Mouse (Mus musculus): ENCODE data around the gene Fgf11. TPM values are rescaled to one million over a fixed set of nuclear protein-coding genes. Genes with fewer than 3 reads are reported as not detected.

Fgf11 gene
- polyA plus RNA-seq (2014; fragmentation: Nextera tagmentation; extraction: Ambion mirVana): 1.5 and 2.5 TPM in 2 replicates

- peak within 1 kb of the TSS; percentile 73 for H3K9ac ChIP-seq (ENCODE audit: low read depth, low read length)
- ATAC-seq (replicated peaks; ENCODE audit: insufficient number of reproducible peaks, low FRiP score, low TSS enrichment): no peak
- 1% methylated on average over 33 of the region's 33 CpGs for WGBS (ENCODE audit: insufficient replicate concordance)
- no peaks in the 10 kb centered on the region for H3K9me3 ChIP-seq (replicated peaks; ENCODE audit: control insufficient read depth, low read length)
- H3K27me3 ChIP-seq (ENCODE audit: control insufficient read depth, insufficient read depth, low read length): peaks cover 67% of the 10 kb centered on the region
- peak within 1 kb of the TSS; percentile 68 for H3K27ac ChIP-seq (ENCODE audit: low read depth, low read length)
- H3K4me3 ChIP-seq (ENCODE audit: low read depth, low read length): peak within 1 kb of the TSS; percentile 47
- H3K4me2 ChIP-seq: peak within 1 kb of the TSS; percentile 98
- H3K36me3 ChIP-seq (ENCODE audit: control insufficient read depth, insufficient read depth, low read length): no peaks in the 10 kb centered on the region
- H3K4me1 ChIP-seq (ENCODE audit: control insufficient read depth, insufficient read depth, low read length): peaks cover 38% of the 10 kb centered on the region
Observed at GRCm38 (mm10) chr11:69801379-69801977, at the start of gene Fgf11. TSS of gene Fgf11 (minus strand) at chr11:69801857.

- Histone ChIP-seq H3K4me2 (no peak overlapping the region), H3K4me3 (ENCODE audit: low read depth, low read length) (no peak overlapping the region), H3K27ac (ENCODE audit: low read depth, low read length) (no peak overlapping the region), H3K9ac (ENCODE audit: low read depth, low read length) (no peak overlapping the region), H3K27me3 (ENCODE audit: control insufficient read depth, insufficient read depth, low read length) (peaks cover under 1% of the 10 kb centered on the region), H3K9me3 (replicated peaks; ENCODE audit: control insufficient read depth, low read length) (no peaks in the 10 kb centered on the region), H3K36me3 (ENCODE audit: control insufficient read depth, insufficient read depth, low read length) (peaks cover 13% of the 10 kb centered on the region; the same call in 1 of the 2 replicates), H3K4me1 (ENCODE audit: control insufficient read depth, insufficient read depth, low read length) (peaks cover 22% of the 10 kb centered on the region; the same call in 1 of the 2 replicates)
- no peak for ATAC-seq (replicated peaks; ENCODE audit: insufficient number of reproducible peaks, low FRiP score, low TSS enrichment)
- WGBS (ENCODE audit: insufficient replicate concordance): 81% methylated on average over 8 of the region's 8 CpGs
Observed at GRCm38 (mm10) chr11:69850754-69851153, 49.1 kb upstream of the Fgf11 start.

- WGBS (ENCODE audit: insufficient replicate concordance): 93% methylated on average over 15 of the region's 15 CpGs
- peaks cover 13% of the 10 kb centered on the region; the same call in 1 of the 2 replicates for H3K36me3 ChIP-seq (ENCODE audit: control insufficient read depth, insufficient read depth, low read length)
Observed at GRCm38 (mm10) chr11:69849884-69850283, 48.2 kb upstream of the Fgf11 start.

GRCm38 (mm10) chr11:69849128-69849527 lies 47.5 kb upstream of the Fgf11 start:
- Histone ChIP-seq H3K9me3 (replicated peaks; ENCODE audit: control insufficient read depth, low read length) (no peaks in the 10 kb centered on the region), H3K9ac (ENCODE audit: low read depth, low read length) (no peak overlapping the region), H3K36me3 (ENCODE audit: control insufficient read depth, insufficient read depth, low read length) (peaks cover 13% of the 10 kb centered on the region; the same call in 1 of the 2 replicates), H3K4me2 (no peak overlapping the region; the same call in 1 of the 2 replicates), H3K4me1 (ENCODE audit: control insufficient read depth, insufficient read depth, low read length) (peaks cover 15% of the 10 kb centered on the region), H3K4me3 (ENCODE audit: low read depth, low read length) (no peak overlapping the region), H3K27me3 (ENCODE audit: control insufficient read depth, insufficient read depth, low read length) (no peaks in the 10 kb centered on the region), H3K27ac (ENCODE audit: low read depth, low read length) (no peak overlapping the region)
- ATAC-seq (replicated peaks; ENCODE audit: insufficient number of reproducible peaks, low FRiP score, low TSS enrichment): no peak
- WGBS (ENCODE audit: insufficient replicate concordance): 79% methylated on average over 9 of the region's 9 CpGs

More at GRCm38 (mm10) chr11:69849884-69850283, 48.2 kb upstream of the Fgf11 start:
- H3K9me3 ChIP-seq (replicated peaks; ENCODE audit: control insufficient read depth, low read length): no peaks in the 10 kb centered on the region
- no peak overlapping the region for H3K9ac ChIP-seq (ENCODE audit: low read depth, low read length)
- no peak overlapping the region for H3K4me2 ChIP-seq
- ATAC-seq (replicated peaks; ENCODE audit: insufficient number of reproducible peaks, low FRiP score, low TSS enrichment): no peak
- no peaks in the 10 kb centered on the region; the same call in 1 of the 2 replicates for H3K27me3 ChIP-seq (ENCODE audit: control insufficient read depth, insufficient read depth, low read length)
- no peak overlapping the region for H3K4me3 ChIP-seq (ENCODE audit: low read depth, low read length)
- peaks cover 18% of the 10 kb centered on the region for H3K4me1 ChIP-seq (ENCODE audit: control insufficient read depth, insufficient read depth, low read length)
- H3K27ac ChIP-seq (ENCODE audit: low read depth, low read length): no peak overlapping the region

GRCm38 (mm10) chr11:69848021-69848420 lies 46.4 kb upstream of the Fgf11 start:
- peaks cover 13% of the 10 kb centered on the region; the same call in 1 of the 2 replicates for H3K36me3 ChIP-seq (ENCODE audit: control insufficient read depth, insufficient read depth, low read length)
- 0 out of 2 replicates have a peak overlapping the region, but pooled peaks have one; percentile 74 for H3K4me3 ChIP-seq (ENCODE audit: low read depth, low read length)
- ATAC-seq (replicated peaks; ENCODE audit: insufficient number of reproducible peaks, low FRiP score, low TSS enrichment): no peak
- H3K27ac ChIP-seq (ENCODE audit: low read depth, low read length): no peak overlapping the region
- H3K9me3 ChIP-seq (replicated peaks; ENCODE audit: control insufficient read depth, low read length): no peaks in the 10 kb centered on the region
- peak overlapping the region; percentile 89 for H3K4me2 ChIP-seq
- WGBS (ENCODE audit: insufficient replicate concordance): 96% methylated on average over 6 of the region's 6 CpGs
- peaks cover 15% of the 10 kb centered on the region for H3K4me1 ChIP-seq (ENCODE audit: control insufficient read depth, insufficient read depth, low read length)
- no peaks in the 10 kb centered on the region for H3K27me3 ChIP-seq (ENCODE audit: control insufficient read depth, insufficient read depth, low read length)
- no peak overlapping the region for H3K9ac ChIP-seq (ENCODE audit: low read depth, low read length)

- Histone ChIP-seq H3K27me3 (ENCODE audit: control insufficient read depth, insufficient read depth, low read length) (no peaks in the 10 kb centered on the region), H3K36me3 (ENCODE audit: control insufficient read depth, insufficient read depth, low read length) (peaks cover 13% of the 10 kb centered on the region; the same call in 1 of the 2 replicates), H3K4me1 (ENCODE audit: control insufficient read depth, insufficient read depth, low read length) (peaks cover 15% of the 10 kb centered on the region), H3K4me3 (ENCODE audit: low read depth, low read length) (peak overlapping the region; percentile 74), H3K9ac (ENCODE audit: low read depth, low read length) (peak overlapping the region; percentile 92), H3K9me3 (replicated peaks; ENCODE audit: control insufficient read depth, low read length) (no peaks in the 10 kb centered on the region), H3K27ac (ENCODE audit: low read depth, low read length) (peak overlapping the region; percentile 90), H3K4me2 (peak overlapping the region; percentile 89)
- ATAC-seq (replicated peaks; ENCODE audit: insufficient number of reproducible peaks, low FRiP score, low TSS enrichment): peak; percentile 39
- 12% methylated on average over 37 of the region's 37 CpGs for WGBS (ENCODE audit: insufficient replicate concordance)
Observed at GRCm38 (mm10) chr11:69846738-69847688, 45.4 kb upstream of the Fgf11 start.

GRCm38 (mm10) chr11:69846198-69846680 lies 44.6 kb upstream of the Fgf11 start, which contains the start of gene Plscr3:
TSS of gene Plscr3 (plus strand) at chr11:69846376.
- peak within 1 kb of the TSS; percentile 74 for H3K4me3 ChIP-seq (ENCODE audit: low read depth, low read length)
- H3K4me1 ChIP-seq (ENCODE audit: control insufficient read depth, insufficient read depth, low read length): peaks cover 15% of the 10 kb centered on the region
- H3K9me3 ChIP-seq (replicated peaks; ENCODE audit: control insufficient read depth, low read length): no peaks in the 10 kb centered on the region
- no peaks in the 10 kb centered on the region for H3K27me3 ChIP-seq (ENCODE audit: control insufficient read depth, insufficient read depth, low read length)
- peak within 1 kb of the TSS; percentile 89 for H3K4me2 ChIP-seq
- H3K27ac ChIP-seq (ENCODE audit: low read depth, low read length): peak within 1 kb of the TSS; percentile 90
- peak; percentile 91 for ATAC-seq (replicated peaks; ENCODE audit: insufficient number of reproducible peaks, low FRiP score, low TSS enrichment)
- H3K9ac ChIP-seq (ENCODE audit: low read depth, low read length): peak within 1 kb of the TSS; percentile 92
- H3K36me3 ChIP-seq (ENCODE audit: control insufficient read depth, insufficient read depth, low read length): peaks cover 11% of the 10 kb centered on the region; the same call in 1 of the 2 replicates
- under 1% methylated on average over 36 of the region's 38 CpGs for WGBS (ENCODE audit: insufficient replicate concordance)

- peaks cover 28% of the 10 kb centered on the region for H3K4me1 ChIP-seq (ENCODE audit: control insufficient read depth, insufficient read depth, low read length)
- no peaks in the 10 kb centered on the region for H3K9me3 ChIP-seq (replicated peaks; ENCODE audit: control insufficient read depth, low read length)
- H3K4me2 ChIP-seq: peak overlapping the region; percentile 91
- H3K4me3 ChIP-seq (ENCODE audit: low read depth, low read length): peak overlapping the region; percentile 70
- 1% methylated on average over 7 of the region's 7 CpGs for WGBS (ENCODE audit: insufficient replicate concordance)
- peaks cover 34% of the 10 kb centered on the region for H3K27me3 ChIP-seq (ENCODE audit: control insufficient read depth, insufficient read depth, low read length)
- no peaks in the 10 kb centered on the region for H3K36me3 ChIP-seq (ENCODE audit: control insufficient read depth, insufficient read depth, low read length)
- H3K9ac ChIP-seq (ENCODE audit: low read depth, low read length): peak overlapping the region; percentile 85
- ATAC-seq (replicated peaks; ENCODE audit: insufficient number of reproducible peaks, low FRiP score, low TSS enrichment): no peak
- H3K27ac ChIP-seq (ENCODE audit: low read depth, low read length): peak overlapping the region; percentile 85
Observed at GRCm38 (mm10) chr11:69838714-69839104, 37.1 kb upstream of the Fgf11 start.
